24 mouse cellular contexts compared by ENCODE assay signal in genomic region chr11:121553458-121553857, GRCm38 (mm10). TPM values are rescaled to one million over a fixed set of nuclear protein-coding genes. Genes with fewer than 3 reads are reported as not detected.
A peak's percentile ranks its signal among the peaks of the same experiment; 100 is the strongest.
DNase-seq lines count a peak whose midpoint lies in the region; ATAC-seq and TF ChIP-seq lines count a peak whose summit lies in the region.
"Had no signal": no experiment of that assay in that cellular context is flagged by ENCODE, and none has a peak within 500 bp of the region (broad histone marks: within the 10 kb centered on the region; RNA-seq: fewer than 3 reads in every experiment).

No protein-coding gene starts in this region.

- no peaks in the 10 kb centered on the region for H3K27me3 ChIP-seq in kidney, embryonic 16.5 days (ENCODE audit: insufficient read depth, low read length)
- H3K27me3 ChIP-seq in kidney, adult 2 months (replicated peaks; ENCODE audit: control insufficient read depth, insufficient read depth, low read length), result no peaks in the 10 kb centered on the region
- no peaks in the 10 kb centered on the region for H3K27me3 ChIP-seq in midbrain, embryonic 11.5 days (ENCODE audit: control insufficient read depth, insufficient read depth, low read length)
- no peaks in the 10 kb centered on the region for H3K27me3 ChIP-seq in midbrain, postnatal 0 days (ENCODE audit: insufficient read depth, low read length)
- H3K27me3 ChIP-seq: forebrain, embryonic 13.5 days; heart, embryonic 12.5 days; heart, embryonic 15.5 days had no signal

- peaks cover 6% of the 10 kb centered on the region; the same call in 1 of the 2 replicates for H3K36me3 ChIP-seq in kidney, embryonic 16.5 days (ENCODE audit: insufficient read depth, low read length)
- H3K36me3 ChIP-seq in kidney, adult 2 months (ENCODE audit: control insufficient read depth, insufficient read depth, low read length), result no peaks in the 10 kb centered on the region
- no peaks in the 10 kb centered on the region for H3K36me3 ChIP-seq in midbrain, embryonic 11.5 days (ENCODE audit: control insufficient read depth, insufficient read depth, low read length)
- 0 out of 2 replicates have a peak, but pooled peaks cover 2% of the 10 kb centered on the region for H3K36me3 ChIP-seq in midbrain, postnatal 0 days (ENCODE audit: insufficient read depth, low read length)
- H3K36me3 ChIP-seq: heart, embryonic 15.5 days had no signal

- H3K9ac ChIP-seq in kidney, embryonic 16.5 days (replicated peaks; ENCODE audit: low read length), result no peak overlapping the region
- H3K9ac ChIP-seq in midbrain, embryonic 11.5 days (ENCODE audit: low read length), result no peak overlapping the region
- no peak overlapping the region for H3K9ac ChIP-seq in midbrain, postnatal 0 days (replicated peaks; ENCODE audit: low read length, poor library complexity, severe bottlenecking)
- H3K9ac ChIP-seq: forebrain, embryonic 13.5 days; heart, embryonic 12.5 days; heart, embryonic 15.5 days; hindbrain, embryonic 14.5 days had no signal

- H3K4me1 ChIP-seq in kidney, embryonic 16.5 days (ENCODE audit: insufficient read depth, low read length), result peaks cover 32% of the 10 kb centered on the region
- H3K4me1 ChIP-seq in kidney, adult 2 months (ENCODE audit: control insufficient read depth, insufficient read depth, low read length), result peaks cover 26% of the 10 kb centered on the region
- peaks cover 19% of the 10 kb centered on the region for H3K4me1 ChIP-seq in midbrain, embryonic 11.5 days (ENCODE audit: control insufficient read depth, insufficient read depth, low read length)
- H3K4me1 ChIP-seq in midbrain, postnatal 0 days (ENCODE audit: insufficient read depth, low read length), result peaks cover 16% of the 10 kb centered on the region; the same call in 1 of the 2 replicates

- peak overlapping the region; percentile 30; the same call in 1 of the 2 replicates for H3K27ac ChIP-seq in kidney, embryonic 16.5 days (ENCODE audit: low read length)
- H3K27ac ChIP-seq in kidney, adult 2 months (ENCODE audit: insufficient read depth, low read depth, low read length), result no peak overlapping the region
- no peak overlapping the region for H3K27ac ChIP-seq in midbrain, embryonic 11.5 days (ENCODE audit: low read depth, low read length)
- no peak overlapping the region for H3K27ac ChIP-seq in midbrain, postnatal 0 days (ENCODE audit: low read depth, low read length)
- H3K27ac ChIP-seq: forebrain, embryonic 10.5 days; forebrain, embryonic 13.5 days; heart, embryonic 15.5 days; hindbrain, embryonic 14.5 days; hindbrain, postnatal 0 days had no signal

- no peak for DNase-seq in kidney, adult 2 months
- peak; percentile 12 for DNase-seq in midbrain, embryonic 11.5 days (ENCODE audit: low spot score, missing footprints)
- no peak for DNase-seq in midbrain, postnatal 0 days (ENCODE audit: low spot score)
- peak; percentile 24 for DNase-seq in MN1 (ENCODE audit: low spot score)
- DNase-seq: adrenal gland, adult 2 months; adrenal gland, postnatal 14 days; cerebellum, adult 11 months; cerebellum, adult 2 months; cerebellum, adult 9-11 months; gastrocnemius, postnatal 36 days; heart, adult 18-20 months; heart, postnatal 10 days; heart, postnatal 4 days had no signal

- no peak overlapping the region for H3K4me2 ChIP-seq in kidney, embryonic 16.5 days (replicated peaks; ENCODE audit: low read depth, low read length)
- no peak overlapping the region for H3K4me2 ChIP-seq in midbrain, embryonic 11.5 days
- no peak overlapping the region for H3K4me2 ChIP-seq in midbrain, postnatal 0 days (ENCODE audit: low read depth, low read length, poor library complexity, severe bottlenecking)
- H3K4me2 ChIP-seq: forebrain, embryonic 13.5 days; heart, embryonic 12.5 days; heart, embryonic 15.5 days; hindbrain, embryonic 14.5 days had no signal

- no peak for TF ChIP-seq POLR2A in kidney, adult 2 months (IDR thresholded peaks at IDR 0.05; ENCODE audit: low read depth, low read length)

- 92% methylated on average over 3 of the region's 3 CpGs for WGBS in kidney, embryonic 16.5 days
- 96% methylated on average over 3 of the region's 3 CpGs for WGBS in kidney, adult 2 months
- WGBS in midbrain, embryonic 11.5 days, result 93% methylated on average over 3 of the region's 3 CpGs
- WGBS in midbrain, postnatal 0 days, result 98% methylated on average over 3 of the region's 3 CpGs

- ATAC-seq in kidney, embryonic 16.5 days (ENCODE audit: low FRiP score, low TSS enrichment), result no peak
- no peak for ATAC-seq in midbrain, embryonic 11.5 days (ENCODE audit: low FRiP score)
- no peak for ATAC-seq in midbrain, postnatal 0 days (ENCODE audit: low FRiP score)
- no peak for ATAC-seq in granulocyte monocyte progenitor cell, adult 5-6 weeks (replicated peaks; ENCODE audit: poor library complexity, severe bottlenecking)
- ATAC-seq: forebrain, embryonic 13.5 days; forebrain, embryonic 16.5 days; hindbrain, postnatal 0 days; inflammation-experienced regulatory T-cells, adult 6 months had no signal

- H3K4me3 ChIP-seq in kidney, embryonic 16.5 days (ENCODE audit: low read length), result no peak overlapping the region
- no peak overlapping the region for H3K4me3 ChIP-seq in kidney, adult 2 months (ENCODE audit: insufficient read depth, low read depth, low read length)
- no peak overlapping the region for H3K4me3 ChIP-seq in midbrain, embryonic 11.5 days (ENCODE audit: low read depth, low read length)
- H3K4me3 ChIP-seq in midbrain, postnatal 0 days (ENCODE audit: low read depth, low read length), result no peak overlapping the region
- H3K4me3 ChIP-seq: forebrain, embryonic 10.5 days; forebrain, embryonic 13.5 days; heart, embryonic 12.5 days; heart, embryonic 15.5 days had no signal

- H3K9me3 ChIP-seq in kidney, embryonic 16.5 days (ENCODE audit: low read length), result no peaks in the 10 kb centered on the region
- H3K9me3 ChIP-seq in midbrain, embryonic 11.5 days (ENCODE audit: control insufficient read depth, low read length), result no peaks in the 10 kb centered on the region
- no peaks in the 10 kb centered on the region for H3K9me3 ChIP-seq in midbrain, postnatal 0 days (ENCODE audit: low read length)
- H3K9me3 ChIP-seq: forebrain, embryonic 10.5 days; forebrain, embryonic 13.5 days; heart, embryonic 15.5 days had no signal

- no peak for TF ChIP-seq CTCF in kidney, adult 2 months (conservative IDR thresholded peaks at IDR 0.05; ENCODE audit: insufficient read depth, insufficient read length, low read depth, low read length)
- no peak for TF ChIP-seq CTCF in midbrain, postnatal 0 days (IDR thresholded peaks at IDR 0.05)

RNA-seq across cellular contexts. Expression of gene Zfp750, which starts 34.3 kb away (rescaled TPM):
- 0.77 and 0.90 TPM in 2 replicates for polyA plus RNA-seq in kidney, embryonic 16.5 days (2015; fragmentation: Nextera tagmentation; extraction: Ambion mirVana)
- 3.0 and 3.3 TPM in 2 replicates for polyA plus RNA-seq in kidney, adult 2 months (2012; rRNA removed)
- 0.17 and 0.20 TPM in 2 replicates for polyA plus RNA-seq in midbrain, embryonic 11.5 days (2014; fragmentation: Nextera tagmentation; extraction: Ambion mirVana)
- total RNA-seq in midbrain, postnatal 0 days (2014; rRNA removed), result 0.33 and 0.71 TPM in 2 replicates
- 0.22 and 0.35 TPM in 2 replicates for polyA plus RNA-seq in midbrain, postnatal 0 days (2015; fragmentation: Nextera tagmentation; extraction: Ambion mirVana)
- total RNA-seq in granulocyte monocyte progenitor cell, adult 5-6 weeks (2014; fragmentation: Nextera tagmentation), result 0.52 TPM in 1 of 2 replicates, not detected in the other
- total RNA-seq in granulocyte monocyte progenitor cell, adult 5-6 weeks (2017), result 0.04 and 0.21 TPM in 2 replicates
- total RNA-seq: gastrocnemius, postnatal 10 days had no signal

Comparison
In these comparisons a context has a peak if more than half of its experiments do, and no peak if none do; other contexts are left out.
1. DNase-seq: peak in midbrain, embryonic 11.5 days (single experiment) and MN1 (single experiment); none in kidney, adult 2 months (single experiment) and midbrain, postnatal 0 days (single experiment).